7 mouse cellular contexts compared by ENCODE assay signal in genomic region chr5:109558404-109559160, GRCm38 (mm10). TPM values are rescaled to one million over a fixed set of nuclear protein-coding genes. Genes with fewer than 3 reads are reported as not detected.
DNase-seq lines count a peak whose midpoint lies in the region; ATAC-seq lines count a peak whose summit lies in the region.

Gene Crlf2, minus strand, starts transcription at chr5:109558993.

- DNase-seq in adrenal gland, postnatal 25 days, result peak; percentile 93
- DNase-seq in heart, adult 11 months, result peak; percentile 99
- peak; percentile 84 for DNase-seq in kidney, adult 18-20 months
- DNase-seq in limb, embryonic 11.5 days (ENCODE audit: low spot score), result peak; percentile 94
- DNase-seq in midbrain, embryonic 14.5 days, result peak; percentile 96
- DNase-seq in spleen, adult 18-20 months, result peak; percentile 84 to 92

- peak within 1 kb of the TSS; percentile 55 for H3K4me3 ChIP-seq in embryonic facial prominence, embryonic 12.5 days
- H3K4me3 ChIP-seq in limb, embryonic 11.5 days (ENCODE audit: low read depth, low read length), result peak within 1 kb of the TSS; percentile 53
- peak within 1 kb of the TSS; percentile 56 for H3K4me3 ChIP-seq in midbrain, embryonic 14.5 days (replicated peaks; ENCODE audit: low read depth, low read length)

- H3K36me3 ChIP-seq in embryonic facial prominence, embryonic 12.5 days, result peaks cover 11% of the 10 kb centered on the region; the same call in 1 of the 2 replicates
- peaks cover 5% of the 10 kb centered on the region; the same call in 1 of the 2 replicates for H3K36me3 ChIP-seq in limb, embryonic 11.5 days (ENCODE audit: control insufficient read depth, insufficient read depth, low read length)
- 0 out of 2 replicates have a peak, but pooled peaks cover 3% of the 10 kb centered on the region for H3K36me3 ChIP-seq in midbrain, embryonic 14.5 days (ENCODE audit: control insufficient read depth, insufficient read depth, low read length)

- H3K9me3 ChIP-seq in embryonic facial prominence, embryonic 12.5 days, result peaks cover 36% of the 10 kb centered on the region
- H3K9me3 ChIP-seq in limb, embryonic 11.5 days (ENCODE audit: control insufficient read depth, low read length), result peaks cover 15% of the 10 kb centered on the region; the same call in 1 of the 2 replicates
- H3K9me3 ChIP-seq in midbrain, embryonic 14.5 days (ENCODE audit: control insufficient read depth, low read length), result peaks cover 29% of the 10 kb centered on the region

- H3K27ac ChIP-seq in embryonic facial prominence, embryonic 12.5 days, result peak within 1 kb of the TSS; percentile 88
- H3K27ac ChIP-seq in limb, embryonic 11.5 days (replicated peaks; ENCODE audit: low read depth, low read length), result peak within 1 kb of the TSS; percentile 73; the same call in 1 of the 2 replicates
- H3K27ac ChIP-seq in midbrain, embryonic 14.5 days (replicated peaks; ENCODE audit: low read depth, low read length), result peak within 1 kb of the TSS; percentile 96

- under 1% methylated on average over 62 of the region's 73 CpGs for WGBS in embryonic facial prominence, embryonic 12.5 days
- WGBS in limb, embryonic 11.5 days, result under 1% methylated on average over 33 of the region's 73 CpGs
- under 1% methylated on average over 67 of the region's 73 CpGs for WGBS in midbrain, embryonic 14.5 days

- peak; percentile 50 for ATAC-seq in embryonic facial prominence, embryonic 12.5 days (ENCODE audit: insufficient number of reproducible peaks, insufficient read depth, low FRiP score, low TSS enrichment)
- ATAC-seq in limb, embryonic 11.5 days (ENCODE audit: insufficient number of reproducible peaks, low FRiP score, low TSS enrichment, low read depth), result peak; percentile 65
- peak; percentile 71 for ATAC-seq in midbrain, embryonic 14.5 days (ENCODE audit: low FRiP score, low TSS enrichment)

- H3K4me2 ChIP-seq in embryonic facial prominence, embryonic 12.5 days (replicated peaks), result peak within 1 kb of the TSS; percentile 43
- peak within 1 kb of the TSS; percentile 39 for H3K4me2 ChIP-seq in limb, embryonic 11.5 days (ENCODE audit: low read depth, severe bottlenecking)
- peak within 1 kb of the TSS; percentile 48 for H3K4me2 ChIP-seq in midbrain, embryonic 14.5 days (ENCODE audit: low read length)

- peak within 1 kb of the TSS; percentile 44; the same call in 1 of the 2 replicates for H3K9ac ChIP-seq in embryonic facial prominence, embryonic 12.5 days
- H3K9ac ChIP-seq in limb, embryonic 11.5 days (ENCODE audit: low read length), result peak within 1 kb of the TSS; percentile 49; the same call in 1 of the 2 replicates
- H3K9ac ChIP-seq in midbrain, embryonic 14.5 days (replicated peaks; ENCODE audit: low read length), result no peak within 1 kb of the TSS; the same call in 1 of the 2 replicates

- no peaks in the 10 kb centered on the region for H3K4me1 ChIP-seq in embryonic facial prominence, embryonic 12.5 days
- no peaks in the 10 kb centered on the region for H3K4me1 ChIP-seq in limb, embryonic 11.5 days (ENCODE audit: control insufficient read depth, insufficient read depth, low read length)
- no peaks in the 10 kb centered on the region for H3K4me1 ChIP-seq in midbrain, embryonic 14.5 days (ENCODE audit: control insufficient read depth, insufficient read depth, low read length)

- H3K27me3 ChIP-seq in embryonic facial prominence, embryonic 12.5 days, result no peaks in the 10 kb centered on the region
- H3K27me3 ChIP-seq in limb, embryonic 11.5 days (ENCODE audit: control insufficient read depth, insufficient read depth, low read length), result no peaks in the 10 kb centered on the region
- H3K27me3 ChIP-seq in midbrain, embryonic 14.5 days (ENCODE audit: control insufficient read depth, insufficient read depth, low read length), result no peaks in the 10 kb centered on the region

RNA-seq across cellular contexts. Expression of gene Crlf2, which starts in this region (rescaled TPM):
- total RNA-seq in adrenal gland, postnatal 25 days (2021), result 42.8 and 45.0 TPM in 2 replicates
- polyA plus RNA-seq in embryonic facial prominence, embryonic 12.5 days (2016; fragmentation: Nextera tagmentation; extraction: Ambion mirVana), result 5.4 and 7.1 TPM in 2 replicates
- polyA plus RNA-seq in limb, embryonic 11.5 days (2014; fragmentation: Nextera tagmentation; extraction: Ambion mirVana), result 3.0 and 4.7 TPM in 2 replicates
- 9.3 and 18.1 TPM in 2 replicates for polyA plus RNA-seq in midbrain, embryonic 14.5 days (2014; fragmentation: Nextera tagmentation; extraction: Ambion mirVana)

Comparison
In these comparisons a context has a peak if more than half of its experiments do, and no peak if none do; other contexts are left out.
1. Peak in every context shown above with its lines: DNase-seq, ATAC-seq, H3K4me3 ChIP-seq and H3K27ac ChIP-seq.